Mouse (Mus musculus) layer of hippocampus, postnatal 36 days (tissue): Measurements from ENCODE around the gene E330017A01Rik. TPM values are rescaled to one million over a fixed set of nuclear protein-coding genes. Genes with fewer than 3 reads are reported as not detected.
"Not testable (repeated sequence)": the region's sequence is repeated elsewhere in the genome, so short reads cannot be mapped to it uniquely, and the experiment has no call there.

Experiments used
- DNase-seq, 2 experiments: peaks; one replicate each; pipeline ENCODE4 v3.0.0; 2022
- total RNA-seq, 2 experiments: library from RNA; stranded (reverse); gene quantifications; 2 replicates each; pipeline ENCODE4 v1.2.3; 2021

Gene E330017A01Rik
- total RNA-seq: not detected

GRCm38 (mm10) chr16:58638689-58639175 lies at the start of gene E330017A01Rik:
Gene E330017A01Rik, minus strand, starts transcription at chr16:58638739.
- DNase-seq: no peak

- no peak for DNase-seq
These were observed 47.3 kb upstream of the E330017A01Rik start for GRCm38 (mm10) chr16:58685548-58686537.

- DNase-seq: no peak
These were observed 46.0 kb upstream of the E330017A01Rik start for GRCm38 (mm10) chr16:58684537-58684936.

DNA sequence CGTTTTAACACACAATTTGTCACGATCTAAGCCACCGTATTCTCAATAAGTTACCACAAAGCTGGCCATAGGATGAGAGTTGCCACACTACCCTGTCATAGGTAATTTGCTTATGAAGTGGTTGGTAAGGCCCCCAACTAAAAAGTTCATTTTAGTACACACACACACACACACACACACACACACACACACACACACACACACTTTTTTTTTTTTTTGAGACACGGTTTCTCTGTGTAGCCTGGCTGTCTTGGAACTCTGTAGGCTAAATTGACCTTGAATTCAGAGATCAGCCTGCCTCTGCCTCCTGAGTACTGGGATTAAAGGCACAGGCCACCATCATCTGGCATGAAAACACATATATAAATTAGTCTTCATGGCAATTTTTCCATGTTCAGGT lies 45.4 kb upstream of the E330017A01Rik start:
- DNase-seq: no peak

DNA sequence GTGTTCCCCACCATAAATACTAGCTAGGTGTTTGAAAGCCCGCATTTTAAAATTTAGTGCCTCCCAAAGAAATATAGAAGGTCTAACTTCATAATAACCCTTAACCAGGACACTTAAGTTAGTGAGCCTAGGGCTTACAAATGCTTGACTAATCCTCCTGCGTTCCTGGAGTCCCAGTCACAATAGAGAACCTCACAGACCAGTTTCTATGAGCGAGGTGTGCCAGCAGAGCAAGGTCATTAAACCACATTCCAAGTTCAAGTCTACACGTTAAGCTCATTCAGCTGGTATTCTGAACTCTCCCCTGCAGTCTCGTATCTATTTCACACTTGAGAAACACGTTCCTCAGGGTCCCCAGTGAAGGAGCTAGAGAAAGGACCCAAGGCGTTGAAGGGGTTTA lies 44.3 kb upstream of the E330017A01Rik start:
- DNase-seq: no peak

- DNase-seq: no peak
These were observed 43.5 kb upstream of the E330017A01Rik start for GRCm38 (mm10) chr16:58682046-58682445.

DNA sequence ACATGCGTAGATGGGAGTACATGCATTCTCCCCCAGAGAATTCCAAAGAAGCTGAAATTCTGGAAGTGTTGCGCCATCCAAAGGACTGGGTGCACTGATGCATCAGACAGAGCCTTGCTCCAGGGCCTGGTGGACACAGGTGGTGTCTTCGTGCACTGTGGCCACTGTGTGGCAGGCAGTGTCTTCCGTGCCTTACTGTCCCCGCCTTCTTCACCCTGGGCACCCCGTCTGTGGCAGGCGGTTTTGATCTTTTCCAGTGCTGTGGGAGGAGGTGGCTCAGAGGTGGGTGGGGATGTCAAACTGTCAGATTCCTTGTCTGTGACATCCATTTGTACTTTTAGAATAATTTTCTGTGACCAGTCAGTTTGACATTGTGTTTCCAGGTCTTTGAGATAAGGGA lies 40.1 kb upstream of the E330017A01Rik start:
- no peak for DNase-seq

GRCm38 (mm10) chr16:58677491-58677890 lies 39.0 kb upstream of the E330017A01Rik start:
- no peak for DNase-seq

- DNase-seq: no peak
These were observed 38.1 kb upstream of the E330017A01Rik start for GRCm38 (mm10) chr16:58676633-58677032.

GRCm38 (mm10) chr16:58676156-58676555 lies 37.6 kb upstream of the E330017A01Rik start:
- DNase-seq: no peak

DNA sequence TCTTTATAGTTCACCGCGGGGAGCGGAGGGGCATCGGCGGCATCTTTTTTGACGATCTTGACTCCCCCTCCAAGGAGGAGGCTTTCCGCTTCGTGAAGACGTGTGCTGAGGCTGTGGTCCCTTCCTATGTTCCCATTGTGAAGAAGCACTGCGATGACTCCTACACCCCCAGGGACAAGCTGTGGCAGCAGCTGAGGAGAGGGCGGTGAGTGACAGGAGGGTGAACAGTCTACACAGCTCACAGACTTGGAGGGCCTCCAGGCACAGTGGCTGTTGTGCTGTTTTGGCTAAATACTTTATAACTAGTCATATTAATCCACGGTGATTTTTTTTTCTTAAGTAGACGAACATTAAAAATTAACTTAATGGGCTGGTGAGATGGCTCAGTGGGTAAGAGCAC lies 36.7 kb upstream of the E330017A01Rik start:
- peak; percentile 75 to 85 for DNase-seq

DNA sequence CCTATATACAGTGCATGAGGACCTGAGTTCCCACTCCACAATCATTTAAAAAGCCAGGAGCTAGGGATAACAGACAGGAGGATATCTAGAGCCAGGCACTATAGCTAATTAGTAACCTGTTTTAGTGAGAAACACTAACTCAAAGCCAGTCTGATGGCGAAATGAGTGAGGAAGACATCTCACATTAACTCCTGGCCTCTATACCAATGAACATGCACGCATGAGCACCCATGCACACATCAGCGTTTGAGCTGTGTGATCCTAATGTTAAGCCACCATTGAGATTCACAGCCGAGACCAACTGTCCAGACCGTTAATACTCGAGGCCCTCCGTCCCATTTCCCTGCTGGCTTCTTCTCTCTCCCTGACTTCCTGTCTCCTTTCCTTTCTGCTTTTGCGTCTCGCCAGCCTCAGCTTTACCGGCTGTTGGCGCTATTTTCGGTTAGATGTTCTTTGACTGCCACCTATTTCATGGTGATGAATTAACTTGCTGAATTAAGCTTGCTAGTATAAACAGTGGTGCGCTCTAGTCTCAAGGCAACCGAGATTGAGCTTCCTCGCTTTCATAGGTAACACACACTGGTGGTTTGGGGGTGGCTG lies 35.4 kb upstream of the E330017A01Rik start:
- no peak for DNase-seq

- no peak for DNase-seq
These were observed 33.9 kb upstream of the E330017A01Rik start for GRCm38 (mm10) chr16:58672396-58672795.

GRCm38 (mm10) chr16:58671212-58671985 lies 32.9 kb upstream of the E330017A01Rik start:
- DNase-seq: no peak

DNA sequence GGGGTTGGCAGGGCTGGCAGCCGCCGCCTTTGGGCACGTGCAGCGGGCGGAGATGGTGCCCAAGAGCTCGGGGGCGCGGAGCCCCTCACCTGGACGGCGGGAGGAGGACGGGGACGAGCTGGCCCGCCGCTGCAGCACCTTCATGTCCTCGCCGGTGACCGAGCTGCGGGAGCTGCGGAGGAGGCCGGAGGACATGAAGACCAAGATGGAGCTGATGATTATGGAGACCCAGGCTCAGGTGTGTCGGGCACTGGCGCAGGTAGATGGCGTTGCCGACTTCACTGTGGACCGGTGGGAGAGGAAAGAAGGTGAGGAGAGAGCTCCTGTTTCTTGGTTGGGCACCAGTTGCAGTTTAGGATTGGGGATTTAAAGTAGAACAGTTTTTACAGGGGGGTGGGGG lies 32.1 kb upstream of the E330017A01Rik start:
- no peak for DNase-seq

- peak; percentile 87 to 89 for DNase-seq
These were observed 31.5 kb upstream of the E330017A01Rik start, which contains the start of gene Cpox for GRCm38 (mm10) chr16:58669917-58670630. Gene Cpox, plus strand, starts transcription at chr16:58670292.

DNA sequence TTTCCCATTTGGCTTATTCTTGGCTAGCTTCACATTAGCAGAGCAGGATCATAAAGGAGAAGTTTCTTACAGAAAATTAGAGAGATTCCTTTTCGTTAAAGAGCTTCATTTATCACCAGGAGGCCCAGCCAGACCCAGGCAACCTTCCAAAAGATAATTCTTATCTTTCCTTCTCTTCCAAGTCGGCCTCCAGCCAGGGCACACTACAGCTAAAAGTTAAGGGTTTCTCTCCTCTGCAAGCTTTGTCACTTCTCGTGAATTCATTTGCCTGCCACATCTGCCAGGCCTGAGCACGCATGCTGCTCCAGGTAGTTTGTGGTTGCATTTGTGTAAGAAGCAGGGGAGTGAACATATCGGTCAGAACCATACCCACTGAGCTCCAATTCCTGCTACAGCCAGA lies 30.7 kb upstream of the E330017A01Rik start:
- DNase-seq: no peak

DNA sequence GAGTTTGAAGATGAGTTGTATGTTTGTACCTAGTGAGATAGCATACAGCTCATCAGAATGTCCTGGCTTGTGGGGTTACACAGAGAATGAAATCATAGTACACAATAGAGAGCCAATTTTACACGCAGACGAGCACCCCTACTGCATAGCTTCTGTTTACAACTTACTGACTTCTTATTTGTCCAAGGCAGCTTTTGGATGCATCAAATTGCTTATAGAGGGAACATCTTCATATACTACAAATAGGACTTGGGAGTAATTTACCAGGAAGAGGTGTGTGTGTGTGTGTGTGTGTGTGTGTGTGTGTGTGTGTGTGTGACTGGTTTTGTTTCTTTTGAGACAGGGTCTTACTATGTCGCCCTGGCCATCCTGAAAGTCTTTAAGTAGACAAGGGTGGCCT lies 30.0 kb upstream of the E330017A01Rik start:
- DNase-seq: no peak

DNA sequence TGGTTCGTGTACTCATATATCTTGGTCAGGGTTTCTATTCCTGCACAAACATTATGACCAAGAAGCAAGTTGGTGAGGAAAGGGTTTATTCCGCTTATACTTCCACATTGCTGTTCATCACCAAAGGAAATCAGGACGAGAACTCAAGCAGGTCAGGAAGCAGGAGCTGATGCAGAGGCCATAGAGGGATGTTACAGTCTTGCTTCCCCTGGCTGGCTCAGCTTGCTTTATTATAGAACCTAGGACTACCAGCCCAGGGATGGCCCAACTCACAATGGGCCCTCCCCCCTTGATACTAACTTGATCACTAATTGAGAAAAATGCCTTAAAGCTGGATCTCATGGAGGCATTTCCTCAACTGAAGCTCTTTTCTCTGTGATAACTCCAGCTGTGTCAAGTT lies 28.1 kb upstream of the E330017A01Rik start:
- not testable (repeated sequence) for DNase-seq

GRCm38 (mm10) chr16:58665137-58665536 lies 26.6 kb upstream of the E330017A01Rik start:
- not testable (repeated sequence) for DNase-seq

GRCm38 (mm10) chr16:58663816-58664215 lies 25.3 kb upstream of the E330017A01Rik start:
- DNase-seq: no peak

GRCm38 (mm10) chr16:58663021-58663420 lies 24.5 kb upstream of the E330017A01Rik start:
- DNase-seq: no peak
